Mouse (Mus musculus) midbrain, embryonic 11.5 days (tissue): ENCODE measurements around the gene Rnf181. TPM values are rescaled to one million over a fixed set of nuclear protein-coding genes. Genes with fewer than 3 reads are reported as not detected.
A peak's percentile ranks its signal among the peaks of the same experiment; 100 is the strongest.

Source experiments
- ATAC-seq: fragments of 200-750 bp; cut with Nextera tagmentation; 2 replicates; pipeline ENCODE4 v1.8.0; 2017; ENCODE audit warnings: moderate TSS enrichment, moderate library complexity; ENCODE audit not compliant: low FRiP score
- DNase-seq: peaks from one replicate; pipeline ENCODE4 v3.0.0; 2015; ENCODE audit warnings: low spot score; ENCODE audit errors: missing footprints
- H3K27ac ChIP-seq: fragments of 300-500 bp; sonication (generic); 2 replicates; pipeline ENCODE4 v1.5.1; 2014; ENCODE audit warnings: low read depth, low read length
- H3K27me3 ChIP-seq: fragments of 300-500 bp; sonication (generic); 2 replicates; pipeline ENCODE4 v1.6.1; 2014; ENCODE audit warnings: mild to moderate bottlenecking, low read length, moderate library complexity, mixed read lengths; ENCODE audit not compliant: control insufficient read depth, insufficient read depth
- H3K36me3 ChIP-seq: fragments of 300-500 bp; sonication (generic); 2 replicates; pipeline ENCODE4 v1.6.1; 2014; ENCODE audit warnings: mild to moderate bottlenecking, low read length, moderate library complexity, mixed read lengths; ENCODE audit not compliant: control insufficient read depth, insufficient read depth
- H3K4me1 ChIP-seq: fragments of 300-500 bp; sonication (generic); 2 replicates; pipeline ENCODE4 v1.6.1; 2014; ENCODE audit warnings: low read length; ENCODE audit not compliant: control insufficient read depth, insufficient read depth
- H3K4me2 ChIP-seq: fragments of 300-500 bp; sonication (generic); 2 replicates; pipeline ENCODE4 v1.6.1; 2014; ENCODE audit warnings: mild to moderate bottlenecking, moderate library complexity
- H3K4me3 ChIP-seq: fragments of 300-500 bp; sonication (generic); 2 replicates; pipeline ENCODE4 v1.5.1; 2014; ENCODE audit warnings: low read depth, low read length
- H3K9ac ChIP-seq: fragments of 300-500 bp; sonication (generic); 2 replicates; pipeline ENCODE4 v1.6.1; 2014; ENCODE audit warnings: low read length
- H3K9me3 ChIP-seq: fragments of 300-500 bp; sonication (generic); 2 replicates; pipeline ENCODE4 v1.6.1; 2016; ENCODE audit warnings: low read length; ENCODE audit not compliant: control insufficient read depth
- WGBS: fragments of 180-500 bp; shearing (Covaris S2); extraction: QIAGEN DNeasy Blood & Tissue Kit; methylation state at CpG from one replicate; pipeline ENCODE4 v1.1.7; 2014; 5-methylcytosine and 5-hydroxymethylcytosine counted together
- polyA plus RNA-seq: library from polyadenylated mRNA; unstranded; fragments of >200 nt; fragmentation: Nextera tagmentation; extraction: Ambion mirVana; gene quantifications from 2 replicates; pipeline ENCODE4 v1.2.1, GENCODE M21; 2014

Gene Rnf181
- polyA plus RNA-seq, 1 experiment from 2014 or later, result 102 TPM

- H3K9ac ChIP-seq, result no peak overlapping the region
- 40% methylated on average over 7 of the region's 7 CpGs for WGBS
- ATAC-seq (no peak), DNase-seq (no peak)
- peak overlapping the region; percentile 44 for H3K4me2 ChIP-seq
- peak overlapping the region; percentile 38 for H3K4me3 ChIP-seq
- peaks cover 16% of the 10 kb centered on the region for H3K27me3 ChIP-seq
- H3K36me3 ChIP-seq, result no peaks in the 10 kb centered on the region
- peaks cover 6% of the 10 kb centered on the region; the same call in 1 of the 2 replicates for H3K4me1 ChIP-seq
- no peak overlapping the region for H3K27ac ChIP-seq
- H3K9me3 ChIP-seq, result no peaks in the 10 kb centered on the region
Observed at GRCm38 (mm10) chr6:72379377-72380130, 12.8 kb upstream of the Rnf181 start.

- WGBS, result 86% methylated on average over 8 of the region's 8 CpGs
- Histone ChIP-seq H3K27me3 (peaks cover 16% of the 10 kb centered on the region), H3K4me2 (no peak overlapping the region), H3K36me3 (no peaks in the 10 kb centered on the region), H3K4me1 (peaks cover 6% of the 10 kb centered on the region; the same call in 1 of the 2 replicates), H3K9ac (no peak overlapping the region), H3K4me3 (no peak overlapping the region), H3K27ac (no peak overlapping the region), H3K9me3 (no peaks in the 10 kb centered on the region)
- no peak for DNase-seq
- no peak for ATAC-seq
Observed at GRCm38 (mm10) chr6:72378510-72379234, 11.9 kb upstream of the Rnf181 start.

- no peaks in the 10 kb centered on the region for H3K9me3 ChIP-seq
- H3K4me1 ChIP-seq, result no peaks in the 10 kb centered on the region; the same call in 1 of the 2 replicates
- peaks cover 9% of the 10 kb centered on the region for H3K27me3 ChIP-seq
- no peak overlapping the region for H3K27ac ChIP-seq
- H3K4me2 ChIP-seq, result no peak overlapping the region
- ATAC-seq (no peak), DNase-seq (no peak)
- H3K36me3 ChIP-seq, result no peaks in the 10 kb centered on the region
- H3K9ac ChIP-seq, result no peak overlapping the region
- H3K4me3 ChIP-seq, result no peak overlapping the region
- 85% methylated on average over 15 of the region's 15 CpGs for WGBS
Observed at GRCm38 (mm10) chr6:72374820-72375563, 8.2 kb upstream of the Rnf181 start.

GRCm38 (mm10) chr6:72374206-72374605, 7.5 kb upstream of the Rnf181 start:
- no peak for DNase-seq
- WGBS, result 74% methylated on average over 7 of the region's 7 CpGs
- Histone ChIP-seq H3K27ac (no peak overlapping the region), H3K4me3 (no peak overlapping the region), H3K9me3 (no peaks in the 10 kb centered on the region), H3K4me2 (no peak overlapping the region), H3K9ac (no peak overlapping the region), H3K36me3 (no peaks in the 10 kb centered on the region), H3K4me1 (no peaks in the 10 kb centered on the region), H3K27me3 (peaks cover 1% of the 10 kb centered on the region)
- no peak for ATAC-seq

- Histone ChIP-seq H3K27ac (no peak overlapping the region), H3K4me3 (no peak overlapping the region), H3K9ac (no peak overlapping the region), H3K4me2 (no peak overlapping the region), H3K9me3 (no peaks in the 10 kb centered on the region), H3K36me3 (no peaks in the 10 kb centered on the region), H3K4me1 (no peaks in the 10 kb centered on the region), H3K27me3 (no peaks in the 10 kb centered on the region)
- WGBS, result 87% methylated on average over 4 of the region's 4 CpGs
- DNase-seq (no peak), ATAC-seq (no peak)
Observed at GRCm38 (mm10) chr6:72373184-72373583, 6.4 kb upstream of the Rnf181 start.

GRCm38 (mm10) chr6:72371571-72371970, 4.8 kb upstream of the Rnf181 start:
- Histone ChIP-seq H3K9me3 (no peaks in the 10 kb centered on the region), H3K4me3 (no peak overlapping the region), H3K27ac (no peak overlapping the region), H3K4me2 (no peak overlapping the region), H3K9ac (no peak overlapping the region), H3K27me3 (no peaks in the 10 kb centered on the region), H3K36me3 (no peaks in the 10 kb centered on the region), H3K4me1 (no peaks in the 10 kb centered on the region)
- 35% methylated on average over 1 of the region's 1 CpGs for WGBS
- ATAC-seq (no peak), DNase-seq (no peak)

GRCm38 (mm10) chr6:72371147-72371546, 4.4 kb upstream of the Rnf181 start:
- 39% methylated on average over 5 of the region's 5 CpGs for WGBS
- H3K4me2 ChIP-seq, result no peak overlapping the region
- no peaks in the 10 kb centered on the region for H3K4me1 ChIP-seq
- DNase-seq, result no peak
- no peak for ATAC-seq
- H3K9ac ChIP-seq, result no peak overlapping the region
- H3K9me3 ChIP-seq, result no peaks in the 10 kb centered on the region
- H3K27me3 ChIP-seq, result no peaks in the 10 kb centered on the region
- H3K36me3 ChIP-seq, result no peaks in the 10 kb centered on the region
- H3K4me3 ChIP-seq, result no peak overlapping the region
- H3K27ac ChIP-seq, result no peak overlapping the region

- WGBS, result 83% methylated on average over 12 of the region's 12 CpGs
- no peaks in the 10 kb centered on the region for H3K9me3 ChIP-seq
Observed at GRCm38 (mm10) chr6:72370091-72370490, 3.3 kb upstream of the Rnf181 start.

GRCm38 (mm10) chr6:72369557-72369956, 2.8 kb upstream of the Rnf181 start:
- no peak for DNase-seq
- H3K27ac ChIP-seq, result no peak overlapping the region
- H3K36me3 ChIP-seq, result no peaks in the 10 kb centered on the region
- no peak overlapping the region for H3K9ac ChIP-seq
- no peak overlapping the region for H3K4me2 ChIP-seq
- no peak overlapping the region for H3K4me3 ChIP-seq
- WGBS, result 78% methylated on average over 4 of the region's 4 CpGs
- no peaks in the 10 kb centered on the region for H3K27me3 ChIP-seq
- ATAC-seq, result no peak
- H3K9me3 ChIP-seq, result no peaks in the 10 kb centered on the region
- no peaks in the 10 kb centered on the region for H3K4me1 ChIP-seq

More at GRCm38 (mm10) chr6:72370091-72370490, 3.3 kb upstream of the Rnf181 start:
- H3K9ac ChIP-seq, result no peak overlapping the region
- no peak overlapping the region for H3K27ac ChIP-seq
- ATAC-seq (no peak), DNase-seq (no peak)
- no peak overlapping the region for H3K4me3 ChIP-seq
- no peak overlapping the region for H3K4me2 ChIP-seq
- H3K4me1 ChIP-seq, result no peaks in the 10 kb centered on the region
- H3K36me3 ChIP-seq, result no peaks in the 10 kb centered on the region
- no peaks in the 10 kb centered on the region for H3K27me3 ChIP-seq
